Mouse (Mus musculus) cerebellum, postnatal 4 days (tissue): ENCODE measurements around the gene Vstm2l.

ENCODE experiments used
- DNase-seq, 2 experiments: peaks; one replicate each; pipeline ENCODE4 v3.0.0; 2022; ENCODE audit warnings: low spot score in 2 of 2, mixed read lengths in 1 of 2

Vstm2l gene

DNA sequence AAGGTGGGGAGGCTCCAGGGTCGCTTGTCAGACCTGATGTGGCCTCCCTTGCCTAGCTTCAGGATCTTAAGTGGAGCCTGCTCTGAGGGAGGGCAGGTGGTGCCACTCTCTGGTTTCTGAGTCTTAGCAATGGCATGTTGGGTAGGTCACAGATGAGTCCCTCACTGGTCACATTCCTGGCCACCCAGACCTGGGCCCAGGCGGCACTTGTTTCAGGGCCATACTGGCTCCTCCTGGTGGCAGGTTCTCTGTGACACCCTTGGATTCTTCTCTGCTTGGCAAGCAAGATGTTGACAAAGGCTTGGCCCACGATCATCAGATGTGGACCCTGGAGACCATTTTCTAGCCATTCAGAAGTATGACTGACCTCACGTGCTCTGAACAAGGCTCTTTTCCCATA is 18.2 kb downstream of the Vstm2l start:
- DNase-seq: no peak

DNA sequence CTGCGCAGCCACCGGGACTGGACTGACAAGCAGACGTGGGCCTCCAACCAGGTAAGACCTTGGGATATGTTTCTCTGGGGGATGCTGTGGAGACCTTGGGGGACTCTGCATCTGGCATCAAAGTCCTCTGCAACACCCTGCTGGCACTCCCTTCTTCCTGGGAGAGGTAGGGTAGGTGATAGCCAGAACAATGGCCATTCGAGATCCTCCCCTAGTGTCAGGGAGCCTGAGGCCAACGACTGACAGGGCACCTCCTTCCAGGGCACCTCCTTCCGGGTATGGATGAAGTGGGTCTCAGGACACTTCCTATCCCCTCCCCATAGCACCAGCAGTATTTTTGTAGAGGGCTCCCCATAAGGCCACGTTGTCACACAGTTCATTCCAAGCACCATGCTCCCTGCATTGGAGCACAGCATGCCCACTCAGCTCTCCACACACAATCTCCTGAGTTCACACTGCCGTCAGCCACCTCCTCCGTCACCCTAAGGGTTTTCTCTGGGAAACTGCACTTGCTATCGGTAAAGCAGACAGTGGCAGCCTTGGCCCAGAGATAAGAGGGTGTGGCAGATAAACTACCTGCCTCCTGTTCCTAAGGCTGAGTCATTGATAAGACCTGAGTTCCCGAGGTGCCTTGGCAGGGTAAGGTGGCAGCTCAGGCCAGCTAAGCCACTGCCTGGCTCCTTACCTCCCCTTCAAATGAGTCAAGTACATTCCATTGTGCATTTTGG is 21.2 kb downstream of the Vstm2l start:
- DNase-seq: no peak

GRCm38 (mm10) chr2:157936676-157937075 is 22.2 kb downstream of the Vstm2l start:
- DNase-seq: no peak

GRCm38 (mm10) chr2:157940586-157941185 is 26.2 kb downstream of the Vstm2l start:
- no peak for DNase-seq

GRCm38 (mm10) chr2:157943514-157944155 is 29.2 kb downstream of the Vstm2l start:
- DNase-seq: peak; percentile 61 to 83

- no peak for DNase-seq
Measured at GRCm38 (mm10) chr2:157944156-157944893, 29.9 kb downstream of the Vstm2l start.

DNA sequence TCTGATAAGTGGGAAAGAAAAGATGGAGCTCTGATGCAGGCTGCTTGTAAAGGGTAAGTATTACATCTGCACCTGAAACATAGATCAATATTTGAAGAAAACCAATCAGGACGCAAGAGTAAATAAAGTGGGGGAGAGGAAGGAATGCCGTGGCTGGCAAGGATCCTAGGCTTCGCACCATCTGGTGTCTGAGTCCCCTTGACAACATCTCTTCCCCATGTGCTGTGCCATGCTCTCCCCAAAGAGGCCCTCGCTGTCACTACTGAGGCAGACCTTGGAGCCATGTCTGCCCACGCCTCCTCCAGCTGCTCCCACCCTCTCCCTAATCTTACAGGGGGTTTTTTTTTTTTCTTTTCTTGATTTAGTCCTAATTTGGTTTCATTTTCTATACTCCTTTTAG is 39.5 kb downstream of the Vstm2l start:
- DNase-seq: no peak

DNA sequence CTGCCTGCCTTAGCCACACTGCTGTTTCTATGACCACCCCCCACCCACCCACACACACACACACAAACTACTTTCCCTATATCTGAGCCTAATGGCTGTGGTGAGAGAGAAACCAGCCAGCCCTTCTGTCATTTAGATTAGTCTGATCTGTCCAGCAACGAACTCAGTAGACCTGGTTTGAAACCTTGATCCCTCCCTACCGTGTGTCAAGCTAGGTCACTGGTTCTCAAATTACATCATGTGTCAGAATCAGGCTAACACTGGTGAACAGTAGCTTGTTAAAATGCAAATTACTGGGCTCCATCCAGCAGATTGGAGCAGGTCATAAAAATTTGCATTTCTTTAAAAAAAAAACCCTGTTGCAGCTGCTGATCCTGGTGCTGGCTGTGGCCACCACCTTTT is 43.3 kb downstream of the Vstm2l start:
- DNase-seq: no peak

GRCm38 (mm10) chr2:157967856-157968255 is 53.4 kb downstream of the Vstm2l start:
- DNase-seq: no peak

GRCm38 (mm10) chr2:157970124-157970523 is 55.7 kb downstream of the Vstm2l start:
- no peak for DNase-seq

GRCm38 (mm10) chr2:157970669-157971068 is 56.2 kb downstream of the Vstm2l start:
- no peak for DNase-seq

GRCm38 (mm10) chr2:157974604-157975501 is 60.4 kb downstream of the Vstm2l start:
- no peak for DNase-seq

DNA sequence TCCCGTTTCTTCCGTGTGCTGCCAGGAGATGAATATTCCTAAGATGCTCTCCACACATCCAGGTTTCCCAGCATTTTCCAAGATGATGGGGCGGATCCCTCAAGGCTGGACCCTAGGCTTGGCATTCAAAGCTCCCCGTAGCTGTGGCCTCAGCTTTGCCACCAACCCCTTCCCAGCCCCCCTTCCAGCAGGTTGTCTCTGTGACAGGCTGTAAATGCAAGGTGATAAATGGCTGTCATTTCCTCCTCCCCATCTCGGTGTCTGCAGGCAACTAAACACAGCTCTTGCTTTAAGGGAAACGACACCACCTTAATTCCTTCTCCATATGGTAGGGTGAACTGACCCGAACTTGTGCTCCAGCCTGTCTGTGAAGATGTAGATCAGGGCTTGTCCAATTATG is 61.1 kb downstream of the Vstm2l start:
- no peak for DNase-seq

GRCm38 (mm10) chr2:157979241-157979640 is 64.8 kb downstream of the Vstm2l start:
- DNase-seq: no peak

DNA sequence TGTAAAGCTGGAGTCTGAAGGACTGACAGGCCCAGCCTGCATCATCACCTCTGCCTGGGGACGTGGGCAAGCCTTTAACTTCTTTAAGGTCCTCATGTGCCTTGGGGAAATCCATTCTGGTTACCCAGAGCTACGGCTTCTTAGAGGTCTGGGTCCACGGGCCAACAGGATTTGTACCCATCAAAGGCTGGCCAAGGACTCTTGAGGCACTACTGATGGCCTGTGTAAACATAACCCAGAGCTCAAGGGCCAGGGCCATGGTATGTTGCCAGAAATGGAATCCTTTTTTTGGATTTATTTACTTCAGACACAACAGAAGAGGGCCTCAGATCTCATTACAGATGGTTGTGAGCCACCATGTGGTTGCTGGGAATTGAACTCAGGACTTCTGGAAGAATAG is 68.3 kb downstream of the Vstm2l start:
- no peak for DNase-seq

DNA sequence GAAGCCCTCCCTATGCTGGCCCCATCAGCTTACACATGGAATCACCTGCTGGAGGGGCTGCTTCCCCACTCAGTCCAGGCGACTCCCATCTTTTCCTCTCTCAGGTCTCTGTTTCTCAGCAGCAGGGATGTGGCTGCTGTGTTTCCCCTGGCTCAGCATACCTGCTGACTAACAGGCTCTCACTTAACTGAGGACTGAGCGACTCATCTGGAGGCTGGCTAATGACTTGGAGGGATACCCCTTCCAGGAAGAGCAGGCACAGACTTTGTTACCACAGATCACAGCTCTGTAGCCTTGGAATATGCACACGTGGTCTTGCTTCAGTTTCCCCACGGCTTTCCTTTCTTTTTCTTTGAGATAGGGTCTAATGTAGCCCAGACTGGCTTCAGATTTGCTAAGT is 68.8 kb downstream of the Vstm2l start:
- no peak for DNase-seq

- DNase-seq: no peak
Measured at GRCm38 (mm10) chr2:157985611-157986010, 71.2 kb downstream of the Vstm2l start.

- no peak for DNase-seq
Measured at GRCm38 (mm10) chr2:157986235-157986634, 71.8 kb downstream of the Vstm2l start.

GRCm38 (mm10) chr2:157988416-157989190 is 74.2 kb downstream of the Vstm2l start:
- DNase-seq: no peak

DNA sequence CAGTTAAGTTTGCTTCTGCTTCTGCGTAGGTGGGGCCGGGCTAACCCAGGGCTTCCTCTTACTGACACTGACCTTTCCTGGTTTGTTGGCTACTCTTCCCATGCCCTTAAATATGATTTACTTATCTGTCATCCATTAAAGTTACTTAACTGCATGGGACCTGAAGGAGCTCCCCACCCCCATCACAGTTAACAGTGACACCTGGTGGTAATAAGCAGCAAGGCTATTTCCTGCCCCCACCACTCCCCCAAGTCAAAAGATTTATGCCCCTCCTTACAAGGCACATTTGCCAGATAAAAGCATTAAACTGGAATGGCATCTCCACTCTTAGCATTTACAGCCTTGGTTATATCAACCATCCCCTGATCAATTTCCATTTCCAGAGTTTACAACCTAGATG is 75.5 kb downstream of the Vstm2l start:
- DNase-seq: no peak

GRCm38 (mm10) chr2:157991026-157991425 is 76.6 kb downstream of the Vstm2l start:
- DNase-seq: no peak
